Mouse (Mus musculus) thymus, adult 2 months (tissue): ENCODE data around the gene Xpc. TPM values are rescaled to one million over a fixed set of nuclear protein-coding genes. Genes with fewer than 3 reads are reported as not detected.

Source experiments
- DNase-seq: peaks from one replicate; pipeline ENCODE4 v3.0.0; 2021
- H3K27ac ChIP-seq: fragments of 200-500 bp; 2 replicates; pipeline ENCODE4 v1.5.1; 2012; ENCODE audit warnings: low read length, control low read depth; ENCODE audit not compliant: control insufficient read depth, insufficient read depth
- H3K27me3 ChIP-seq: fragments of 200-500 bp; 2 replicates; pipeline ENCODE4 v1.6.1; 2012; ENCODE audit warnings: mild to moderate bottlenecking, low read length, moderate library complexity, mixed read lengths; ENCODE audit not compliant: control insufficient read depth, insufficient read depth
- H3K36me3 ChIP-seq: fragments of 200-500 bp; 2 replicates; pipeline ENCODE4 v1.6.1; 2012; ENCODE audit warnings: mild to moderate bottlenecking, low read length, moderate library complexity; ENCODE audit not compliant: control insufficient read depth, insufficient read depth
- H3K4me1 ChIP-seq: fragments of 200-500 bp; replicated peaks from 2 replicates; pipeline ENCODE4 v1.6.1; 2012; ENCODE audit warnings: low read length; ENCODE audit not compliant: control insufficient read depth, insufficient read depth
- H3K4me3 ChIP-seq: fragments of 200-500 bp; 2 replicates; pipeline ENCODE4 v1.5.1; 2012; ENCODE audit warnings: mild to moderate bottlenecking, low read length, control low read depth, moderate library complexity; ENCODE audit not compliant: control insufficient read depth, insufficient read depth
- CTCF ChIP-seq: fragments of 200-500 bp; IDR thresholded peaks from 2 replicates; pipeline ENCODE4 v1.5.1; 2012; ENCODE audit warnings: mild to moderate bottlenecking, control low read depth, low read length, moderate library complexity, borderline replicate concordance; ENCODE audit not compliant: control insufficient read depth, poor library complexity, insufficient read depth; ENCODE audit errors: extremely low read depth
- POLR2A ChIP-seq: fragments of 200-500 bp; IDR thresholded peaks from 2 replicates; pipeline ENCODE4 v1.6.1; 2012; ENCODE audit warnings: mild to moderate bottlenecking, low read length, control low read depth, moderate library complexity; ENCODE audit not compliant: control insufficient read depth, poor library complexity, insufficient read depth; ENCODE audit errors: extremely low read depth
- WGBS: fragments of 180-500 bp; shearing (Covaris S2); methylation state at CpG from one replicate; pipeline ENCODE4 v1.1.7; 2018; 5-methylcytosine and 5-hydroxymethylcytosine counted together
- polyA plus RNA-seq: library from polyadenylated mRNA; depleted of rRNA; stranded (reverse); fragments of >200 nt; gene quantifications from 2 replicates; pipeline ENCODE4 v1.2.3, GENCODE M21; 2012

Gene Xpc
- polyA plus RNA-seq, 1 experiment = 18.7 TPM

GRCm38 (mm10) chr6:91534268-91534667 lies 18.6 kb upstream of the Xpc start:
- Histone ChIP-seq H3K27ac (no peak overlapping the region), H3K27me3 (no peaks in the 10 kb centered on the region), H3K4me1 (no peaks in the 10 kb centered on the region), H3K36me3 (no peaks in the 10 kb centered on the region), H3K4me3 (no peak overlapping the region)
- WGBS = 88% methylated on average over 4 of the region's 4 CpGs
- TF ChIP-seq CTCF = no peak
- TF ChIP-seq POLR2A = no peak
- DNase-seq = no peak

GRCm38 (mm10) chr6:91533771-91534170 lies 18.1 kb upstream of the Xpc start:
- WGBS = 81% methylated on average over 2 of the region's 2 CpGs
- Histone ChIP-seq H3K36me3 (no peaks in the 10 kb centered on the region), H3K4me1 (no peaks in the 10 kb centered on the region), H3K4me3 (no peak overlapping the region), H3K27ac (no peak overlapping the region), H3K27me3 (no peaks in the 10 kb centered on the region)
- DNase-seq = no peak
- TF ChIP-seq POLR2A (no peak), CTCF (no peak)

DNA sequence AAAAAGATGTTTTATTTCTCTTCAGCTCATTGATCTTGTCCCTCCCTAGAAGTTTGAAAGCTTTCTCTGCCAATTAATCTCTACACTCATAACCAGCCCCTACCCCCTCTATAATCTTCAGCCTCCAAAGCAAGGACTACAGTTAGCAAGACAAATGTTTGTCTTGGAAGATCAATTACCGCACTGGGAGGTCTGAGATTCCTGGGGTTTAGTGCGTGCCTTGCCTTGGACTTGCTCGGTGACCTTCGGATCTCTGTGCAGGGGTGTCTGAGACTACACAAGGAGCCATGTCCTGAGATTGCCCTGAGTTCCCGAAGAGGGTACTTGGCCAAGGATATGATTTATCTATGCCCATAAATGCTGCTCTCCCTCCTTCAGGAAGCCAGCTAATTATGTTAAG lies 17.7 kb upstream of the Xpc start:
- TF ChIP-seq POLR2A = no peak
- H3K4me1 ChIP-seq = no peaks in the 10 kb centered on the region
- no peaks in the 10 kb centered on the region for H3K27me3 ChIP-seq
- no peak overlapping the region for H3K4me3 ChIP-seq
- DNase-seq = no peak
- whole genome bisulfite sequencing = 85% methylated on average over 5 of the region's 5 CpGs
- H3K27ac ChIP-seq = no peak overlapping the region
- no peaks in the 10 kb centered on the region for H3K36me3 ChIP-seq

GRCm38 (mm10) chr6:91532661-91533060 lies 17.0 kb upstream of the Xpc start:
- H3K27ac ChIP-seq = no peak overlapping the region
- no peaks in the 10 kb centered on the region for H3K27me3 ChIP-seq
- no peaks in the 10 kb centered on the region for H3K4me1 ChIP-seq
- H3K4me3 ChIP-seq = no peak overlapping the region
- 87% methylated on average over 6 of the region's 6 CpGs for WGBS
- TF ChIP-seq POLR2A (no peak), CTCF (no peak)
- DNase-seq = no peak
- H3K36me3 ChIP-seq = no peaks in the 10 kb centered on the region

- H3K27ac ChIP-seq = no peak overlapping the region
- TF ChIP-seq CTCF (no peak), POLR2A (no peak)
- H3K4me3 ChIP-seq = no peak overlapping the region
- WGBS = 94% methylated on average over 6 of the region's 6 CpGs
- no peaks in the 10 kb centered on the region for H3K4me1 ChIP-seq
- no peaks in the 10 kb centered on the region for H3K36me3 ChIP-seq
- H3K27me3 ChIP-seq = no peaks in the 10 kb centered on the region
- DNase-seq = no peak
These were observed 15.6 kb upstream of the Xpc start for GRCm38 (mm10) chr6:91531276-91531675.

DNA sequence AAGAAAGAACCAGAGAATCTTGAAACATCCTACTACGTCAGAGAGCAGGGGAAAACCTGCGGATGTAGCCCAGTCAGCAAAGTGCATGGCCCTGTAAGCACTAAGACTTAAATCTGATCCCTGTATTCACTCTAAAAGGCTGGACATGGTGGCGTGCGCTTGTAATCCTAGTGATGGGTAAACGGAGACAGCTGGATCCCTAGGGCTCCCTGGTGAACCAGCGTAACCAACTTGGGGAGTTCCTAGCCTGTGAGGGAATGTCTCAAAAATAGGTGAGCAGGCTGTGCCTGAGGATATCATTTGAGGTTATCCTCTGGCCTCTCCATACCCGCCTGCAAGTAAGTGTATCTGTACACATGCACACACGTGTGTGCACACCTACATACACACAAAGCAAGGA lies 15.0 kb upstream of the Xpc start:
- TF ChIP-seq CTCF (no peak), POLR2A (no peak)
- no peak overlapping the region for H3K27ac ChIP-seq
- H3K27me3 ChIP-seq = no peaks in the 10 kb centered on the region
- no peak overlapping the region for H3K4me3 ChIP-seq
- H3K4me1 ChIP-seq = no peaks in the 10 kb centered on the region
- no peak for DNase-seq
- 96% methylated on average over 8 of the region's 8 CpGs for WGBS
- H3K36me3 ChIP-seq = no peaks in the 10 kb centered on the region

DNA sequence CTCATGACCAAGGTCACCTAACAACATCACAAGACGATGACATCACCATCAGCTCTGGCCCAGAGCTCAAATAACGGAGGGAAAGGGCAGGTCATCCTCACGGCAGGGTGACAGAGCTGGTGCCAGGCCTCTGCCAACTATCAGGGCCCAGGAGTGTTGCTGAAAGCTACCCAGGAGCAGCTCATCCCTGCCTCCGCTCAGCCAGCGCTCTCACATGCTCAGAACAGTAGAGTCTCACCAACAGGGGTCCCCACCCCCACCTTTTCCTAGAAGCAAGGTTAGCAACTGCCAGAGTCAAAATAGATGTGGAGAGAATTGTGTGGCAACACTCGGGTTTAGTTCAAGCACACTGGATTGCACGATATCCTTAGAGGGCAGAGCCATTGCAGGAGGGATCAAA lies 12.6 kb upstream of the Xpc start:
- H3K36me3 ChIP-seq = peaks cover under 1% of the 10 kb centered on the region; the same call in 1 of the 2 replicates
- no peaks in the 10 kb centered on the region for H3K27me3 ChIP-seq
- no peaks in the 10 kb centered on the region for H3K4me1 ChIP-seq
- WGBS = 93% methylated on average over 7 of the region's 7 CpGs
- no peak for DNase-seq
- H3K27ac ChIP-seq = no peak overlapping the region
- TF ChIP-seq POLR2A = no peak
- TF ChIP-seq CTCF = no peak
- no peak overlapping the region for H3K4me3 ChIP-seq
